Mouse (Mus musculus) Muller cell, postnatal 12 days (primary cell): ENCODE measurements around the gene Hnrnpl.

Experiments used
- DNase-seq: peaks from one replicate; pipeline ENCODE4 v3.0.0-alpha.2; 2015; ENCODE audit errors: inconsistent ontology term

The Hnrnpl gene

GRCm38 (mm10) chr7:28812436-28812835 is 4.1 kb downstream of the Hnrnpl start:
- DNase-seq = no peak

- DNase-seq = no peak
These were observed 4.6 kb downstream of the Hnrnpl start for GRCm38 (mm10) chr7:28812949-28813348.

GRCm38 (mm10) chr7:28814306-28815034 is 6.1 kb downstream of the Hnrnpl start:
- DNase-seq = no peak

GRCm38 (mm10) chr7:28815230-28815629 is 6.9 kb downstream of the Hnrnpl start:
- DNase-seq = no peak

GRCm38 (mm10) chr7:28816201-28816600 is 7.9 kb downstream of the Hnrnpl start:
- no peak for DNase-seq

- no peak for DNase-seq
These were observed 8.6 kb downstream of the Hnrnpl start for GRCm38 (mm10) chr7:28816920-28817319.

- DNase-seq = no peak
These were observed 9.2 kb downstream of the Hnrnpl start for GRCm38 (mm10) chr7:28817524-28817923.

GRCm38 (mm10) chr7:28817957-28818356 is 9.6 kb downstream of the Hnrnpl start:
- no peak for DNase-seq

- no peak for DNase-seq
These were observed 10.1 kb downstream of the Hnrnpl start for GRCm38 (mm10) chr7:28818436-28818835.

- no peak for DNase-seq
These were observed 10.6 kb downstream of the Hnrnpl start for GRCm38 (mm10) chr7:28818861-28819452.

GRCm38 (mm10) chr7:28819571-28819970 is 11.2 kb downstream of the Hnrnpl start:
- DNase-seq = no peak

GRCm38 (mm10) chr7:28820358-28821260 is 12.3 kb downstream of the Hnrnpl start:
- peak; percentile 75 for DNase-seq

- peak; percentile 79 for DNase-seq
These were observed 13.0 kb downstream of the Hnrnpl start for GRCm38 (mm10) chr7:28821261-28821831.

- DNase-seq = no peak
These were observed 14.2 kb downstream of the Hnrnpl start for GRCm38 (mm10) chr7:28822556-28822955.

- DNase-seq = no peak
These were observed 14.9 kb downstream of the Hnrnpl start for GRCm38 (mm10) chr7:28822993-28823903.

- no peak for DNase-seq
These were observed 15.6 kb downstream of the Hnrnpl start for GRCm38 (mm10) chr7:28823932-28824331.

- peak; percentile 94 for DNase-seq
These were observed 16.8 kb downstream of the Hnrnpl start, which contains the start of gene Ech1 for GRCm38 (mm10) chr7:28824941-28825685. Gene Ech1 (plus strand): TSS chr7:28825217.

GRCm38 (mm10) chr7:28825686-28826401 is 17.5 kb downstream of the Hnrnpl start:
- no peak for DNase-seq

GRCm38 (mm10) chr7:28826402-28826772 is 18.0 kb downstream of the Hnrnpl start:
- no peak for DNase-seq

GRCm38 (mm10) chr7:28827338-28827737 is 19.0 kb downstream of the Hnrnpl start:
- peak; percentile 48 for DNase-seq
